Mouse (Mus musculus) forelimb bud, embryonic 11.5 days (tissue): Measurements from ENCODE around the gene Wfikkn1.

Experiments
- DNase-seq: peaks from one replicate; pipeline ENCODE4 v3.0.0-alpha.2; 2012; ENCODE audit warnings: low read depth, low spot score

Gene Wfikkn1

GRCm38 (mm10) chr17:25868601-25869191 is 12.0 kb downstream of the Wfikkn1 start, which contains the start of gene Mcrip2:
Gene Mcrip2 (minus strand): TSS chr17:25868764.
- peak; percentile 66 for DNase-seq

- DNase-seq = no peak
Measured at GRCm38 (mm10) chr17:25867836-25868600, 12.6 kb downstream of the Wfikkn1 start.

- DNase-seq = no peak
Measured at GRCm38 (mm10) chr17:25867509-25867835, 13.2 kb downstream of the Wfikkn1 start.

GRCm38 (mm10) chr17:25866172-25866571 is 14.5 kb downstream of the Wfikkn1 start:
- no peak for DNase-seq

GRCm38 (mm10) chr17:25865288-25865687 is 15.4 kb downstream of the Wfikkn1 start:
- no peak for DNase-seq

GRCm38 (mm10) chr17:25864311-25864710 is 16.3 kb downstream of the Wfikkn1 start:
- no peak for DNase-seq

- DNase-seq = no peak
Measured at GRCm38 (mm10) chr17:25863681-25864080, 17.0 kb downstream of the Wfikkn1 start.

- DNase-seq = no peak
Measured at GRCm38 (mm10) chr17:25861704-25862612, 18.7 kb downstream of the Wfikkn1 start.

- DNase-seq = peak; percentile 92
Measured at GRCm38 (mm10) chr17:25860832-25861703, 19.6 kb downstream of the Wfikkn1 start, which contains the start of gene Wdr90. Gene Wdr90 (minus strand): TSS chr17:25861501.

- no peak for DNase-seq
Measured at GRCm38 (mm10) chr17:25860229-25860628, 20.4 kb downstream of the Wfikkn1 start.

- peak; percentile 89 for DNase-seq
Measured at GRCm38 (mm10) chr17:25844396-25844901, 36.2 kb downstream of the Wfikkn1 start, which contains the start of gene Rhot2. Gene Rhot2 (minus strand): TSS chr17:25844851.

- DNase-seq = no peak
Measured at GRCm38 (mm10) chr17:25843636-25844395, 36.8 kb downstream of the Wfikkn1 start.

GRCm38 (mm10) chr17:25843122-25843521 is 37.5 kb downstream of the Wfikkn1 start:
- no peak for DNase-seq

GRCm38 (mm10) chr17:25842509-25842908 is 38.1 kb downstream of the Wfikkn1 start:
- DNase-seq = no peak

GRCm38 (mm10) chr17:25841117-25841880 is 39.4 kb downstream of the Wfikkn1 start, which contains the start of gene Gm20683:
Gene Gm20683 (minus strand): TSS chr17:25841763.
- DNase-seq = no peak

- no peak for DNase-seq
Measured at GRCm38 (mm10) chr17:25840519-25840918, 40.1 kb downstream of the Wfikkn1 start.

GRCm38 (mm10) chr17:25839455-25840235 is 41.0 kb downstream of the Wfikkn1 start:
- no peak for DNase-seq

- no peak for DNase-seq
Measured at GRCm38 (mm10) chr17:25838904-25839303, 41.8 kb downstream of the Wfikkn1 start.
